In the genomic region with DNA sequence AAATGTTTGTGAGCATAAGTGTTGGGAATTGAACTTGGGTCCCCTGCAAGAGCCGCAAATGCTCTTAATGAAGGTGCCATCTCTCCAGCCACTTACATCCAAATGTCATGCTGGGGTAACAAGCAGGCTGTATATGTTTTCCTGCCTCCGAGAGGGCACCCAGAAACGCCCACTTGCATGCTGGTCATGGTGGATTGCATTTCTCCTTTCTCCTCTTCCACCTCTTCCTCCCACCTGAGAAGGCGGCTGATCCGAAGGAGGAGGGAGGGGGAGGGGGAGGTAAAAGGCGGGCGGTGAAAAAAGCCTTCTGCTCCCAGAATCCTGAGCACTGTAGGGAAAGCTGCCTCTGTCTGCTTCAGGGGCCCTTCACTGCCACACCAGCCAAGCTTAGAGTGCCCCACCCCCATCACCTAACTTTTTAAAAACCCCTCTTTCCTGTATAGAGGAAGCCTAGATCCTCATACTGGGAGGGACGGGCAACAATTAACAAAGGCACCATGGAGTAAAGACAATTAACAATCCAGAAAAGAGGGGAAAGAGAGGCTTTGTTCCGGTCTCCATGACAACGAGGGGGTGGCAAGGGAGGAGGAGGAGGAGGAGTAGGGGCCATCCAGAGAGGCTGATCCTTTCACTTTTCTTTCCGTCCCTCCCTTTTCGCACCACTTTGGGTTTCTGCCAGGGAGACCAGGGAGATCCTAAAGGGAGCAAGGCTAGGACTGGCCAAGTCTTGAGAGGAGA, we compare ENCODE assay signal across 8 mouse cellular contexts. TPM values are rescaled to one million over a fixed set of nuclear protein-coding genes. Genes with fewer than 3 reads are reported as not detected.
A peak's percentile ranks its signal among the peaks of the same experiment; 100 is the strongest.
DNase-seq lines count a peak whose midpoint lies in the region; ATAC-seq and TF ChIP-seq lines count a peak whose summit lies in the region.

No protein-coding gene starts in this region.

- H3K36me3 ChIP-seq in heart, postnatal 0 days (replicated peaks; ENCODE audit: control insufficient read depth, insufficient read depth, low read length): no peaks in the 10 kb centered on the region
- no peaks in the 10 kb centered on the region for H3K36me3 ChIP-seq in lung, postnatal 0 days (ENCODE audit: insufficient read depth, low read length)

- no peaks in the 10 kb centered on the region for H3K27me3 ChIP-seq in heart, postnatal 0 days (ENCODE audit: control insufficient read depth, insufficient read depth, low read length)
- H3K27me3 ChIP-seq in lung, postnatal 0 days (replicated peaks; ENCODE audit: insufficient read depth, low read length): no peaks in the 10 kb centered on the region

- H3K9ac ChIP-seq in heart, postnatal 0 days (replicated peaks; ENCODE audit: low read depth, low read length): 0 out of 2 replicates have a peak overlapping the region, but pooled peaks have one; percentile 14
- H3K9ac ChIP-seq in lung, postnatal 0 days (replicated peaks; ENCODE audit: low read depth): no peak overlapping the region

- 24% methylated on average over 10 of the region's 12 CpGs for WGBS in heart, postnatal 0 days
- WGBS in lung, postnatal 0 days: 11% methylated on average over 9 of the region's 12 CpGs

- H3K27ac ChIP-seq in heart, postnatal 0 days (ENCODE audit: low read depth): no peak overlapping the region
- no peak overlapping the region for H3K27ac ChIP-seq in lung, postnatal 0 days (ENCODE audit: low read length)

- 0 out of 2 replicates have a peak, but pooled peaks have one; percentile 30 for ATAC-seq in heart, postnatal 0 days (ENCODE audit: insufficient read depth, low read depth)
- ATAC-seq in lung, postnatal 0 days: peak; percentile 78

- peaks cover 11% of the 10 kb centered on the region; the same call in 1 of the 2 replicates for H3K9me3 ChIP-seq in heart, postnatal 0 days (replicated peaks; ENCODE audit: control insufficient read depth, low read length)
- peaks cover 7% of the 10 kb centered on the region; the same call in 1 of the 2 replicates for H3K9me3 ChIP-seq in lung, postnatal 0 days (ENCODE audit: low read length)

- H3K4me1 ChIP-seq in heart, postnatal 0 days (ENCODE audit: control insufficient read depth, insufficient read depth): no peaks in the 10 kb centered on the region; the same call in 1 of the 2 replicates
- H3K4me1 ChIP-seq in lung, postnatal 0 days (ENCODE audit: insufficient read depth, low read depth, low read length): no peaks in the 10 kb centered on the region

- TF ChIP-seq EP300 in heart, postnatal 0 days (IDR thresholded peaks at IDR 0.05; ENCODE audit: low read depth): no peak
- no peak for TF ChIP-seq EP300 in lung, postnatal 0 days (IDR thresholded peaks at IDR 0.05)

- H3K4me2 ChIP-seq in heart, postnatal 0 days (ENCODE audit: low read depth, low read length): peak overlapping the region; percentile 53
- peak overlapping the region; percentile 54 for H3K4me2 ChIP-seq in lung, postnatal 0 days (replicated peaks; ENCODE audit: low read depth, low read length)

- peak overlapping the region; percentile 32 for H3K4me3 ChIP-seq in heart, postnatal 0 days (ENCODE audit: low read depth, low read length)
- H3K4me3 ChIP-seq in lung, postnatal 0 days (ENCODE audit: low read depth, low read length): peak overlapping the region; percentile 29

- TF ChIP-seq CTCF in heart, postnatal 0 days (IDR thresholded peaks at IDR 0.05; ENCODE audit: low read depth): no peak
- TF ChIP-seq CTCF in lung, postnatal 0 days (IDR thresholded peaks at IDR 0.05): no peak

- peak; percentile 5 for DNase-seq in cerebellum, adult 11 months
- DNase-seq in cerebellum, adult 8-10 months: no peak
- peak; percentile 84 for DNase-seq in embryo, embryonic 9.5 days (ENCODE audit: extremely low spot score)
- DNase-seq in heart, postnatal 0 days (ENCODE audit: low spot score): peak; percentile 20
- peak; percentile 55 for DNase-seq in layer of hippocampus, adult 11-12 months (ENCODE audit: low spot score)
- peak; percentile 73 for DNase-seq in lung, postnatal 0 days (ENCODE audit: low spot score)
- DNase-seq in right cerebral cortex, postnatal 25 days: peak; percentile 33
- no peak for DNase-seq in natural killer cell, adult 2 months (ENCODE audit: low spot score in 2 of 2)

RNA-seq across cellular contexts. Expression of a gene that starts 10.0 kb away (rescaled TPM):
- 8.5 and 17.9 TPM in 2 replicates for total RNA-seq in heart, postnatal 0 days (2014; rRNA removed; ENCODE audit: low replicate concordance)
- 3.0 and 3.3 TPM in 2 replicates for polyA plus RNA-seq in heart, postnatal 0 days (2015; fragmentation: Nextera tagmentation; extraction: Ambion mirVana)
- polyA plus RNA-seq in lung, postnatal 0 days (2015; fragmentation: Nextera tagmentation; extraction: Ambion mirVana): 13.8 and 14.8 TPM in 2 replicates

Comparison
In these comparisons a context has a peak if more than half of its experiments do, and no peak if none do; other contexts are left out.
1. DNase-seq: peak in cerebellum, adult 11 months (single experiment), embryo, embryonic 9.5 days (single experiment), heart, postnatal 0 days (single experiment), layer of hippocampus, adult 11-12 months (single experiment), lung, postnatal 0 days (single experiment) and right cerebral cortex, postnatal 25 days (single experiment); none in cerebellum, adult 8-10 months (single experiment) and natural killer cell, adult 2 months (0 of 2).